In the genomic region with DNA sequence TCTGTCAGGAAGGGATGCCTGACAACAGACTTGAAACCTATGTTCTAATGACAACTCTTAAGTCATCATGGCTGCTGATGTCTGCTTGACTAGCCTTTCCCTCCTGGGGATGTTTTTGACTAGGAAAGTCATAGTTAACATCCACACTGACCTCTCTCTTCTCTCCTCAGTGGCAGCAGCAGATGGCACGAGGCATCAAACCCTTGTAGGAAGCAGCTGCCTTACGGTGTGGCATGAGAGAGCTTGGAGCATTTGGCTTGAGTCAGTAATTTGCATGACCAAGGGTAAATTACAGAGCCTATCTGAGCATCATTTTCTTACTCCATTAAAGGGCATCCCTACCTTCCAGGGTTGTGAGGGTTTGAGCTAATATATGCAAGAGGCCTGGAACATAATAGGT, we compare ENCODE assay signal across 25 mouse cellular contexts.
"Had no signal": no experiment of that assay in that cellular context is flagged by ENCODE, and none has a peak within 500 bp of the region (broad histone marks: within the 10 kb centered on the region; RNA-seq: fewer than 3 reads in every experiment).

No protein-coding gene starts in this region.

- H3K9ac ChIP-seq: heart, embryonic 12.5 days; kidney, embryonic 15.5 days; limb, embryonic 12.5 days; liver, embryonic 13.5 days; liver, embryonic 15.5 days; liver, postnatal 0 days had no signal

- H3K9me3 ChIP-seq: heart, embryonic 10.5 days; heart, embryonic 12.5 days; kidney, embryonic 15.5 days; limb, embryonic 10.5 days; limb, embryonic 12.5 days; liver, embryonic 13.5 days; liver, embryonic 15.5 days had no signal

- H3K4me1 ChIP-seq: heart, embryonic 10.5 days; heart, embryonic 12.5 days; limb, embryonic 10.5 days; limb, embryonic 12.5 days; liver, embryonic 13.5 days; liver, embryonic 15.5 days had no signal

- H3K4me3 ChIP-seq: heart, embryonic 10.5 days; heart, embryonic 12.5 days; kidney, embryonic 15.5 days; layer of hippocampus, adult 2 months; left cerebral cortex, adult 2 months; limb, embryonic 10.5 days; limb, embryonic 12.5 days; liver, embryonic 13.5 days; liver, embryonic 15.5 days had no signal

- H3K4me2 ChIP-seq: heart, embryonic 12.5 days; kidney, embryonic 15.5 days; limb, embryonic 12.5 days; liver, embryonic 11.5 days; liver, embryonic 13.5 days; liver, embryonic 15.5 days had no signal

- H3K36me3 ChIP-seq: heart, embryonic 10.5 days; heart, embryonic 12.5 days; kidney, embryonic 15.5 days; limb, embryonic 10.5 days; limb, embryonic 12.5 days; liver, embryonic 13.5 days; liver, embryonic 15.5 days had no signal

- H3K27me3 ChIP-seq: heart, embryonic 12.5 days; kidney, embryonic 15.5 days; limb, embryonic 12.5 days; liver, embryonic 13.5 days; liver, embryonic 15.5 days had no signal

- DNase-seq: gastrocnemius, postnatal 14 days; gastrocnemius, postnatal 36 days; heart, adult 18-20 months; heart, postnatal 10 days; heart, postnatal 36 days; kidney, adult 11 months; kidney, adult 2 months; kidney, adult 9 months; kidney, postnatal 10 days; kidney, postnatal 25 days; kidney, postnatal 4 days; liver; liver, embryonic 13.5 days; liver, postnatal 0 days had no signal

- H3K27ac ChIP-seq: heart, embryonic 10.5 days; hindbrain, postnatal 0 days; kidney, embryonic 15.5 days; layer of hippocampus, adult 2 months; left cerebral cortex, adult 2 months; limb, embryonic 10.5 days; limb, embryonic 12.5 days; liver, embryonic 13.5 days; liver, embryonic 15.5 days had no signal

- ATAC-seq: hindbrain, postnatal 0 days; intestine, embryonic 16.5 days; liver, postnatal 0 days had no signal
